Mouse (Mus musculus) liver, embryonic 14.5 days (tissue): Measurements from ENCODE around the gene Nup85. TPM values are rescaled to one million over a fixed set of nuclear protein-coding genes. Genes with fewer than 3 reads are reported as not detected.

Experiments
- ATAC-seq: fragments of 200-750 bp; cut with Nextera tagmentation; 2 replicates; pipeline ENCODE4 v1.8.0; 2017; ENCODE audit warnings: moderate number of reproducible peaks, mild to moderate bottlenecking, moderate library complexity; ENCODE audit not compliant: insufficient read depth
- DNase-seq, 3 experiments: peaks; one replicate each; pipeline ENCODE4 v3.0.0-alpha.2; 2012 to 2013; ENCODE audit warnings: low read depth in 3 of 3, low spot score in 3 of 3
- H3K27ac ChIP-seq: fragments of 300-500 bp; sonication (generic); 2 replicates; pipeline ENCODE4 v1.5.1; 2014; ENCODE audit warnings: moderate library complexity, mild to moderate bottlenecking, control low read depth, inconsistent platforms
- H3K27me3 ChIP-seq: fragments of 300-500 bp; sonication (generic); 2 replicates; pipeline ENCODE4 v1.6.1; 2014; ENCODE audit warnings: mild to moderate bottlenecking, low read length, moderate library complexity; ENCODE audit not compliant: control insufficient read depth, insufficient read depth
- H3K36me3 ChIP-seq: fragments of 300-500 bp; sonication (generic); replicated peaks from 2 replicates; pipeline ENCODE4 v1.6.1; 2014; ENCODE audit warnings: low read depth; ENCODE audit not compliant: control insufficient read depth, insufficient read depth
- H3K4me1 ChIP-seq, 2 experiments: fragments of 200-500 bp in 1 of 2; fragments of 300-500 bp in 1 of 2; sonication (generic) in 1 of 2; replicated peaks; 2 replicates each; pipeline ENCODE4 v1.6.1; 2012 to 2014; ENCODE audit warnings: antibody characterized with exemption in 1 of 2, inconsistent platforms in 1 of 2, low read length in 1 of 2; ENCODE audit not compliant: control insufficient read depth in 2 of 2, insufficient read depth in 2 of 2
- H3K4me2 ChIP-seq: fragments of 300-500 bp; sonication (generic); 2 replicates; pipeline ENCODE4 v1.6.1; 2014; ENCODE audit warnings: low read depth, mild to moderate bottlenecking, control low read depth, moderate library complexity
- H3K4me3 ChIP-seq, 2 experiments: fragments of 200-500 bp in 1 of 2; fragments of 300-500 bp in 1 of 2; sonication (generic) in 1 of 2; 2 replicates each; pipeline ENCODE4 v1.5.1; 2012 to 2014; ENCODE audit warnings: low read depth in 2 of 2, low read length in 2 of 2, mild to moderate bottlenecking in 2 of 2, control low read depth in 1 of 2, inconsistent platforms in 1 of 2, moderate library complexity in 1 of 2; ENCODE audit not compliant: insufficient read depth in 1 of 2
- H3K9ac ChIP-seq: fragments of 300-500 bp; sonication (generic); replicated peaks from 2 replicates; pipeline ENCODE4 v1.6.1; 2014; ENCODE audit warnings: mild to moderate bottlenecking, control low read depth, moderate library complexity
- H3K9me3 ChIP-seq: fragments of 300-500 bp; sonication (generic); 2 replicates; pipeline ENCODE4 v1.6.1; 2016; ENCODE audit warnings: low read length, mixed read lengths; ENCODE audit not compliant: control insufficient read depth
- CTCF ChIP-seq: IDR thresholded peaks from 2 replicates; pipeline ENCODE4 v1.5.1; 2016; ENCODE audit warnings: antibody characterized with exemption, low read depth, control low read depth
- EP300 ChIP-seq: IDR thresholded peaks from 2 replicates; pipeline ENCODE4 v1.6.1; 2016; ENCODE audit warnings: antibody characterized with exemption, low read depth
- WGBS: fragments of 180-500 bp; shearing (Covaris S2); extraction: QIAGEN DNeasy Blood & Tissue Kit; methylation state at CpG from one replicate; pipeline ENCODE4 v1.1.7; 2014; ENCODE audit not compliant: insufficient replicate concordance; 5-methylcytosine and 5-hydroxymethylcytosine counted together
- polyA plus RNA-seq, 2 experiments: library from polyadenylated mRNA; depleted of rRNA in 1 of 2; stranded (reverse) in 1 of 2; unstranded in 1 of 2; fragments of >200 nt; fragmentation: Nextera tagmentation in 1 of 2; extraction: Ambion mirVana in 1 of 2; gene quantifications; 2 replicates each; pipeline versions ENCODE4 v1.2.1 to v1.2.3; 2012 to 2014

Gene Nup85
- polyA plus RNA-seq, 2 experiments = 109 to 118 TPM

GRCm38 (mm10) chr11:115627705-115628464 lies 63.7 kb downstream of the Nup85 start, which contains the start of gene Slc25a19:
Gene Slc25a19, minus strand, starts transcription at chr11:115628295.
- TF ChIP-seq CTCF (no peak), EP300 (no peak)
- ATAC-seq (peak; percentile 100), DNase-seq (peak; percentile 100)
- WGBS = under 1% methylated on average over 47 of the region's 47 CpGs
- peaks cover 0 to 14% of the 10 kb centered on the region in 2 experiments; a peak in 3 of 4 replicates for H3K4me1 ChIP-seq
- peak within 1 kb of the TSS; percentile 85 to 97 for H3K4me3 ChIP-seq
- H3K9ac ChIP-seq = peak within 1 kb of the TSS; percentile 82
- no peaks in the 10 kb centered on the region for H3K9me3 ChIP-seq
- peak within 1 kb of the TSS; percentile 66 for H3K27ac ChIP-seq
- no peaks in the 10 kb centered on the region for H3K27me3 ChIP-seq
- H3K4me2 ChIP-seq = peak within 1 kb of the TSS; percentile 94
- no peaks in the 10 kb centered on the region; the same call in 1 of the 2 replicates for H3K36me3 ChIP-seq

- 41% methylated on average over 13 of the region's 13 CpGs for WGBS
- H3K4me2 ChIP-seq = peak overlapping the region; percentile 65
- peak; percentile 7; the same call in 1 of the 2 replicates for ATAC-seq
- peaks cover 0 to 14% of the 10 kb centered on the region in 2 experiments; a peak in 3 of 4 replicates for H3K4me1 ChIP-seq
- peak overlapping the region; percentile 43 to 85 for H3K4me3 ChIP-seq
- no peaks in the 10 kb centered on the region for H3K27me3 ChIP-seq
- DNase-seq = no peak
- H3K9me3 ChIP-seq = no peaks in the 10 kb centered on the region
- no peaks in the 10 kb centered on the region for H3K36me3 ChIP-seq
- peak overlapping the region; percentile 16; the same call in 1 of the 2 replicates for H3K27ac ChIP-seq
- peak overlapping the region; percentile 36 for H3K9ac ChIP-seq
- TF ChIP-seq CTCF = no peak
- TF ChIP-seq EP300 = no peak
Measured at GRCm38 (mm10) chr11:115628465-115629101, 64.3 kb downstream of the Nup85 start.

- Histone ChIP-seq H3K9ac (no peak overlapping the region), H3K27me3 (no peaks in the 10 kb centered on the region), H3K27ac (no peak overlapping the region), H3K9me3 (no peaks in the 10 kb centered on the region), H3K36me3 (no peaks in the 10 kb centered on the region), H3K4me3 (no peak overlapping the region), H3K4me2 (no peak overlapping the region), H3K4me1 (peaks cover 0 to 14% of the 10 kb centered on the region in 2 experiments; a peak in 3 of 4 replicates)
- ATAC-seq (no peak), DNase-seq (no peak)
- no peak for TF ChIP-seq EP300
- no peak for TF ChIP-seq CTCF
- 73% methylated on average over 13 of the region's 13 CpGs for WGBS
Measured at GRCm38 (mm10) chr11:115629734-115630531, 65.7 kb downstream of the Nup85 start.

- DNase-seq = peak in 1 of 3 experiments; percentile 59
- peaks cover 0 to 14% of the 10 kb centered on the region in 2 experiments; a peak in 3 of 4 replicates for H3K4me1 ChIP-seq
- TF ChIP-seq CTCF = no peak
- TF ChIP-seq EP300 = no peak
- H3K27me3 ChIP-seq = no peaks in the 10 kb centered on the region
- no peak overlapping the region for H3K4me3 ChIP-seq
- no peak for ATAC-seq
- no peaks in the 10 kb centered on the region for H3K36me3 ChIP-seq
- H3K27ac ChIP-seq = no peak overlapping the region
- H3K9ac ChIP-seq = no peak overlapping the region
- H3K4me2 ChIP-seq = peak overlapping the region; percentile 7
- no peaks in the 10 kb centered on the region for H3K9me3 ChIP-seq
- WGBS = 39% methylated on average over 16 of the region's 16 CpGs
Measured at GRCm38 (mm10) chr11:115630532-115631504, 66.6 kb downstream of the Nup85 start.
